Mouse (Mus musculus) kidney, postnatal 10 days (tissue): ENCODE measurements at regions not wholly inside any gene's neighbourhood (a gene's known extent, or its start where the extent isn't known, plus 50 kb on each side); places are given as distances from the start of the nearest gene placed in this dataset.
A peak's percentile ranks its signal among the peaks of the same experiment; 100 is the strongest.
"Not testable (repeated sequence)": the region's sequence is repeated elsewhere in the genome, so short reads cannot be mapped to it uniquely, and the experiment has no call there.

Source experiments
- DNase-seq: peaks from one replicate; pipeline ENCODE4 v3.0.0; 2021; ENCODE audit warnings: mixed read lengths

GRCm38 (mm10) chr4:35331161-35331560, 105.2 kb upstream of the C9orf72 start:
- no peak for DNase-seq

DNA sequence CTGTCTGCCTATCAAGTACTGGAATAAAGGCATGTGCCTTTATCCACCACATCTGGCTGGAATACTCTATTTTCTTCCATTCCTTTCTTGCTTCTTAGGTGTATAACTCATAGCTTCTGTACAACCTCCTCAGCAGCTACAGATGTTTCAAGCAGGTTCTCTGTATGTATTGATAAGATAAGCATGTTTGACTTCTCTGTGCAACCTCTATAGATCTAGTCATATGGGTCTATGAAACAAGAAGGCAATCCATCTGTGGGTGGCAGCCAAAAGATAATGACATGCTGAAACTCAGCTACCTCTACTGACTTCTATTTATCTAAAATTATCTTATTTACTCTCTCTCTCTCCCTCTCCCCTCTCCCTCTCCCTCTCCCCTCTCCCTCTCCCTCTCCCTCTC, 99.3 kb upstream of the C9orf72 start:
- DNase-seq, result no peak

GRCm38 (mm10) chr4:35322432-35323173, 96.6 kb upstream of the C9orf72 start:
- DNase-seq, result no peak

- DNase-seq, result peak; percentile 68
Observed at GRCm38 (mm10) chr4:35310396-35310977, 84.5 kb upstream of the C9orf72 start.

DNA sequence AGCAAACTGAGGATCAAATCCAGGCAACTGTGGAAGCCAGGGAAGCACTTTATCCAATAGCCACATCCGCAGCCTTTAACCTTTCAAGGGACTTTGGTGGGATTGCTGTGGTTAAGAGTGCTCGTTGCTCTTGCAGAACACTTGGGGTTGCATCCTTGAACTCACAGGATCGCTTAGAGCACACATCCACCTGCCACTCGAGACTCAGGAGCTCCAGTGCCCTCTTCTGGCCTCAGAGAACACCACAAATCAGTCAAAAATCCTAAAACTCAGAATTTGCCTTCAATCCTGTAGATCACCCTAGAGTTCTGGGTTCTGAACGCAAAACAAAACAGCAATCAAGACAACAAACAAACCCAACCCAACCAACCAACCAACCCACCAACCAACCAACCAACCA, 82.2 kb upstream of the C9orf72 start:
- no peak for DNase-seq

DNA sequence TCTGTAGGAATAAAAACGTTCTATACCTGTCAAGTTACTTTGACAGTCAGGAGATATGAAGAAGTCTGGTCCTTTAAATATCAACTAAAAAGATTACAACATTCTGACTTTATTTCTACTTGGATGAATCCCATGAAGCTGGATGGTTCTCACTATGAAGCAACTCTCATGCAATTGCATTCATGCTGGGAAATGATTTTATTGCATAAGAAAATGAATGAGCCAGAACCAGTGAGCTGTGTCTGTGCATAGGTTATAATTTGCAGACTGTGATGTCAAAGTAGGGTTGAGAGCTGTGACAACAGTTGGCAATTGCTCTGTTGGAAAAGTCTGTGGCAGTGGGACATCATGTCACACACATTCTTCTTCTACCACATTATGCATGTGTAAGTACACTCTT, 79.2 kb upstream of the C9orf72 start:
- DNase-seq, result no peak

DNA sequence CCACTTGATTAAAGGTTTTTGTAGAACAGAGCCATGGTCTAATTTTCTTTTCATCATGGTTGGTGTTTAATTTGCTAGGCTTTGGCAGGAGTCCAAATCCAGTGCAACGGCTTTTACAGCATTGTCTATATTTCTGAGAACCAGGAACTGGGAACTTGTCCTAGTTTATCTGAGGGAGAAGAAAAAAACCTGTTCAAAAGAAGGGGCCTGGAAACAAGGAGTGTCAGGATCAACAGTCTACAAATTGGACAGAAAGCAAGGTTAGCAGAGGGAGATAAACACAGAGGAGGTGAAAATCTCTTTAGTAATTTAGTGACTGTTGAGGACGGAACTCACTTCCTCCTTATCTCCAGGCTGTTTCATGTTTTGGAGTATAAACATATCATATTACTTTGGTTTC, 74.9 kb upstream of the C9orf72 start:
- DNase-seq, result no peak

DNA sequence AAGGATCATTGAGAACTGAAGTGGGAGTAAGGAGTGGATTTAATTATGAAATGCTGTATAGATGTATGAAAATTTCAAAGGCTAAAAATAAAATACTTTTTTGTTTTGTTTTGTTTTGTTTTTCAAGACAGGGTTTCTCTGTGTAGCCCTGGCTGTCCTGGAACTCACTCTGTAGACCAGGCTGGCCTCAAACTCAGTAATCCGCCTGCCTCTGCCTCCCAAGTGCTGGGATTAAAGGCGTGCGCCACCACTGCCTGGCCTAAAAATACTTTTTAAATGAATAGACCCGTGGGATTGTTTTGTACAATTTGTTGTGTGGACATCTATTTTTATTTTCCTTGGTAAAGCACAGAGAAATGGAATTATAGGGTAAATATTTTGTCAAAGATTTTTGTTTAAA, 74.4 kb upstream of the C9orf72 start:
- not testable (repeated sequence) for DNase-seq

DNA sequence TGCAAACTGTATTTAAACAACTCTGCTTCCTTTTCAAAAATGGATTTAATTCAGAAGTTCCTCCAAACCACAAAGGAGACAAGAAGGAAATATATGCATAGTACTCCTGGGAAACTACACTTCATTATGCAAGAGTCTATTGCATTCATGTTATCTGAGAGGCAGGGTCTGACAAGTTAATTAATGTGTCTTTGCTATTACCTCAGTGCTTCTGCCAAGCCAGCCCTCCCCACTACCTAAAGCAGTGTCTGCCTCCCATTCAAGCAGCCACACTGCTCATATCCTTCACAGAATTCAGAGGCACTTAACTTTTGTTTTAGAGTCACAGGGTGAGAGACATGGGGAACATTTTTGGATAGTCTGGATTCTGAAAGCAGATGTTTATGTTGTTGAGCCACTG, 58.6 kb upstream of the C9orf72 start:
- no peak for DNase-seq
